In the genomic region with DNA sequence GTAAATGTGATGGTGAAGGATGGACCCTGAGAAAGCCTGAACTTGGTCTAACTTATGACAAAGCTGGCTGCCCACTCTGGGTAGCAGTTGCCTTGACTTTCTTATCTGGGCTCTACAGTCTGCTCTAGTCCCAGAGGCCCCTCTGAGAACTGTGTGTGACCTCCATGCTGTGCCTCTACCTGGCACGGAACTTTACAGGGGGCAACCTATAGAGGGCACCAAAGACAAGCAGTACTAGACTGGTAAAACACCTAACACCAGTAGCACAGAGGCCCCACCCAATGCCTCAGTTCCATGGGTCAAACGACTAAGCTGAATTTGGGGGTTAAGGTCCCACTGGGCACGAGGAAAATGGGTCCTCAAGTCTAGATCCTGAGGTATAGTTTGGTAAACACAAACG, we compare ENCODE assay signal across 9 mouse cellular contexts. TPM values are rescaled to one million over a fixed set of nuclear protein-coding genes. Genes with fewer than 3 reads are reported as not detected.
DNase-seq lines count a peak whose midpoint lies in the region; ATAC-seq and TF ChIP-seq lines count a peak whose summit lies in the region.
"Had no signal": no experiment of that assay in that cellular context is flagged by ENCODE, and none has a peak within 500 bp of the region (broad histone marks: within the 10 kb centered on the region; RNA-seq: fewer than 3 reads in every experiment).

No protein-coding gene starts in this region.

- peaks cover 97% of the 10 kb centered on the region for H3K36me3 ChIP-seq in midbrain, postnatal 0 days (ENCODE audit: insufficient read depth, low read length)
- peaks cover 100% of the 10 kb centered on the region for H3K36me3 ChIP-seq in midbrain, embryonic 10.5 days
- H3K36me3 ChIP-seq in lung, embryonic 14.5 days (ENCODE audit: insufficient read depth): peaks cover 100% of the 10 kb centered on the region

- no peaks in the 10 kb centered on the region for H3K9me3 ChIP-seq in midbrain, postnatal 0 days (ENCODE audit: low read length)
- H3K9me3 ChIP-seq in midbrain, embryonic 10.5 days (replicated peaks): no peaks in the 10 kb centered on the region
- no peaks in the 10 kb centered on the region for H3K9me3 ChIP-seq in lung, embryonic 14.5 days (ENCODE audit: low read depth, low read length)
- H3K9me3 ChIP-seq: limb, embryonic 15.5 days had no signal

- no peaks in the 10 kb centered on the region for H3K27me3 ChIP-seq in midbrain, postnatal 0 days (ENCODE audit: insufficient read depth, low read length)
- H3K27me3 ChIP-seq in midbrain, embryonic 10.5 days (ENCODE audit: low read depth, poor library complexity, severe bottlenecking): no peaks in the 10 kb centered on the region
- H3K27me3 ChIP-seq in lung, embryonic 14.5 days (ENCODE audit: insufficient read depth, low read length): no peaks in the 10 kb centered on the region
- H3K27me3 ChIP-seq: limb, embryonic 15.5 days had no signal

- WGBS in midbrain, postnatal 0 days: 94% methylated on average over 4 of the region's 4 CpGs
- 87% methylated on average over 4 of the region's 4 CpGs for WGBS in midbrain, embryonic 10.5 days
- WGBS in lung, embryonic 14.5 days: 75% methylated on average over 4 of the region's 4 CpGs

- intact Hi-C loops in gastrocnemius, postnatal 14 days (cut with DNase I; ENCODE audit: low total_unique reads): loop anchor here (5.0 kb wide), 1 partner anchor 41 kb away; a partner anchor contains a TSS

- no peak overlapping the region for H3K27ac ChIP-seq in midbrain, postnatal 0 days (ENCODE audit: low read depth, low read length)
- H3K27ac ChIP-seq in midbrain, embryonic 10.5 days (replicated peaks): no peak overlapping the region
- no peak overlapping the region for H3K27ac ChIP-seq in lung, embryonic 14.5 days (ENCODE audit: low read depth)
- H3K27ac ChIP-seq: limb, embryonic 15.5 days had no signal

- ATAC-seq in midbrain, postnatal 0 days (ENCODE audit: low FRiP score): no peak
- ATAC-seq in lung, embryonic 14.5 days (ENCODE audit: insufficient read depth): no peak

- peak; percentile 39; the same call in 1 of the 2 replicates for TF ChIP-seq CTCF in midbrain, postnatal 0 days (IDR thresholded peaks at IDR 0.05)
- TF ChIP-seq CTCF in lung, embryonic 14.5 days (IDR thresholded peaks at IDR 0.05; ENCODE audit: low read depth): peak; percentile 43

- no peak overlapping the region for H3K4me3 ChIP-seq in midbrain, postnatal 0 days (ENCODE audit: low read depth, low read length)
- no peak overlapping the region for H3K4me3 ChIP-seq in midbrain, embryonic 10.5 days
- no peak overlapping the region for H3K4me3 ChIP-seq in lung, embryonic 14.5 days (ENCODE audit: low read depth, low read length)
- H3K4me3 ChIP-seq: erythroblast, embryonic 14.5 days; limb, embryonic 15.5 days had no signal

- no peaks in the 10 kb centered on the region for H3K4me1 ChIP-seq in midbrain, postnatal 0 days (ENCODE audit: insufficient read depth, low read length)
- H3K4me1 ChIP-seq in midbrain, embryonic 10.5 days: no peaks in the 10 kb centered on the region
- no peaks in the 10 kb centered on the region for H3K4me1 ChIP-seq in lung, embryonic 14.5 days (ENCODE audit: insufficient read depth)
- H3K4me1 ChIP-seq: limb, embryonic 15.5 days had no signal

- no peak overlapping the region for H3K9ac ChIP-seq in midbrain, postnatal 0 days (replicated peaks; ENCODE audit: low read length, poor library complexity, severe bottlenecking)
- H3K9ac ChIP-seq in lung, embryonic 14.5 days: no peak overlapping the region
- H3K9ac ChIP-seq: limb, embryonic 15.5 days had no signal

- no peak for DNase-seq in midbrain, postnatal 0 days (ENCODE audit: low spot score)
- no peak for DNase-seq in midbrain, embryonic 10.5 days (ENCODE audit: low spot score)
- DNase-seq in c-Kit-positive CD71-positive TER-119-positive erythroid progenitor cells, embryonic 14.5 days (ENCODE audit: low spot score): peak; percentile 59
- peak; percentile 57 for DNase-seq in lung, embryonic 14.5 days
- no peak for DNase-seq in urinary bladder, postnatal 4 days (ENCODE audit: low spot score in 2 of 2)
- no peak for DNase-seq in gastrocnemius, postnatal 14 days
- no peak for DNase-seq in right cerebral cortex, postnatal 14 days

- H3K4me2 ChIP-seq in midbrain, postnatal 0 days (ENCODE audit: low read depth, low read length, poor library complexity, severe bottlenecking): no peak overlapping the region
- no peak overlapping the region for H3K4me2 ChIP-seq in lung, embryonic 14.5 days
- H3K4me2 ChIP-seq: limb, embryonic 15.5 days had no signal

RNA-seq across cellular contexts. Expression of a gene that starts 17.7 kb away (rescaled TPM):
- total RNA-seq in midbrain, postnatal 0 days (2014; rRNA removed): 95.7 and 102 TPM in 2 replicates
- 227 and 232 TPM in 2 replicates for polyA plus RNA-seq in midbrain, postnatal 0 days (2015; fragmentation: Nextera tagmentation; extraction: Ambion mirVana)
- 398 and 429 TPM in 2 replicates for polyA plus RNA-seq in midbrain, embryonic 10.5 days (2016; fragmentation: Nextera tagmentation; extraction: Ambion mirVana)
- 295 and 296 TPM in 2 replicates for polyA plus RNA-seq in lung, embryonic 14.5 days (2014; fragmentation: Nextera tagmentation; extraction: Ambion mirVana)
- 100 to 1,000 TPM; 105 to 114 TPM for total RNA-seq in gastrocnemius, postnatal 14 days (2021)

RNA-seq across cellular contexts. Expression of a gene that starts 28.2 kb away (rescaled TPM):
- 42.0 and 52.6 TPM in 2 replicates for total RNA-seq in midbrain, postnatal 0 days (2014; rRNA removed)
- 37.9 and 39.9 TPM in 2 replicates for polyA plus RNA-seq in midbrain, postnatal 0 days (2015; fragmentation: Nextera tagmentation; extraction: Ambion mirVana)
- 78.4 and 97.2 TPM in 2 replicates for polyA plus RNA-seq in midbrain, embryonic 10.5 days (2016; fragmentation: Nextera tagmentation; extraction: Ambion mirVana)
- 77.3 and 83.6 TPM in 2 replicates for polyA plus RNA-seq in lung, embryonic 14.5 days (2014; fragmentation: Nextera tagmentation; extraction: Ambion mirVana)
- 10 to 100 TPM in 1 of 2 experiments, 1 to 10 TPM in 1; 9.7 to 11.9 TPM for total RNA-seq in gastrocnemius, postnatal 14 days (2021)

RNA-seq across cellular contexts. Expression of a gene that starts 36.6 kb away (rescaled TPM):
- total RNA-seq in midbrain, postnatal 0 days (2014; rRNA removed): 10.0 and 12.4 TPM in 2 replicates
- 13.4 and 17.0 TPM in 2 replicates for polyA plus RNA-seq in midbrain, postnatal 0 days (2015; fragmentation: Nextera tagmentation; extraction: Ambion mirVana)
- 5.5 and 5.9 TPM in 2 replicates for polyA plus RNA-seq in midbrain, embryonic 10.5 days (2016; fragmentation: Nextera tagmentation; extraction: Ambion mirVana)
- 1.9 and 2.9 TPM in 2 replicates for polyA plus RNA-seq in lung, embryonic 14.5 days (2014; fragmentation: Nextera tagmentation; extraction: Ambion mirVana)
- 1 to 10 TPM; 3.5 to 4.1 TPM for total RNA-seq in gastrocnemius, postnatal 14 days (2021)

RNA-seq across cellular contexts. Expression of a gene that starts 43.5 kb away (rescaled TPM):
- total RNA-seq in midbrain, postnatal 0 days (2014; rRNA removed): 94.6 and 97.7 TPM in 2 replicates
- 40.8 and 42.1 TPM in 2 replicates for polyA plus RNA-seq in midbrain, postnatal 0 days (2015; fragmentation: Nextera tagmentation; extraction: Ambion mirVana)
- 141 and 145 TPM in 2 replicates for polyA plus RNA-seq in midbrain, embryonic 10.5 days (2016; fragmentation: Nextera tagmentation; extraction: Ambion mirVana)
- 77.0 and 82.1 TPM in 2 replicates for polyA plus RNA-seq in lung, embryonic 14.5 days (2014; fragmentation: Nextera tagmentation; extraction: Ambion mirVana)
- total RNA-seq in gastrocnemius, postnatal 14 days (2021): 10 to 100 TPM; 11.6 to 12.8 TPM

RNA-seq across cellular contexts. Expression of a gene that starts 47.7 kb away (rescaled TPM):
- 21.5 and 30.6 TPM in 2 replicates for total RNA-seq in midbrain, postnatal 0 days (2014; rRNA removed)
- 24.7 and 28.5 TPM in 2 replicates for polyA plus RNA-seq in midbrain, postnatal 0 days (2015; fragmentation: Nextera tagmentation; extraction: Ambion mirVana)
- 0.69 and 0.87 TPM in 2 replicates for polyA plus RNA-seq in midbrain, embryonic 10.5 days (2016; fragmentation: Nextera tagmentation; extraction: Ambion mirVana)
- 8.0 and 9.4 TPM in 2 replicates for polyA plus RNA-seq in lung, embryonic 14.5 days (2014; fragmentation: Nextera tagmentation; extraction: Ambion mirVana)
- total RNA-seq in gastrocnemius, postnatal 14 days (2021): 1 to 10 TPM; 3.3 to 3.4 TPM

Comparison
In these comparisons a context has a peak if more than half of its experiments do, and no peak if none do; other contexts are left out.
1. DNase-seq: peak in c-Kit-positive CD71-positive TER-119-positive erythroid progenitor cells, embryonic 14.5 days (single experiment) and lung, embryonic 14.5 days (single experiment); none in midbrain, postnatal 0 days (single experiment), midbrain, embryonic 10.5 days (single experiment), urinary bladder, postnatal 4 days (0 of 2), gastrocnemius, postnatal 14 days (single experiment) and right cerebral cortex, postnatal 14 days (single experiment).